Mouse (Mus musculus) hindbrain, postnatal 0 days (tissue): ENCODE measurements at regions not wholly inside any gene's neighbourhood (a gene's known extent, or its start where the extent isn't known, plus 50 kb on each side); places are given as distances from the start of the nearest gene placed in this dataset.

Source experiments
- ATAC-seq: fragments of 200-750 bp; cut with Nextera tagmentation; 2 replicates; pipeline ENCODE4 v1.8.0; 2017; ENCODE audit warnings: mild to moderate bottlenecking, moderate TSS enrichment, moderate library complexity
- DNase-seq: peaks from one replicate; pipeline ENCODE4 v3.0.0-alpha.2; 2015; ENCODE audit warnings: low spot score
- H3K27ac ChIP-seq: fragments of 300-500 bp; sonication (generic); 2 replicates; pipeline ENCODE4 v1.5.1; 2014; ENCODE audit warnings: mild to moderate bottlenecking
- H3K27me3 ChIP-seq: fragments of 300-500 bp; sonication (generic); 2 replicates; pipeline ENCODE4 v1.6.1; 2014; ENCODE audit warnings: low read length, mixed read lengths; ENCODE audit not compliant: insufficient read depth
- H3K36me3 ChIP-seq: fragments of 300-500 bp; sonication (generic); 2 replicates; pipeline ENCODE4 v1.6.1; 2014; ENCODE audit warnings: low read length, mixed read lengths; ENCODE audit not compliant: insufficient read depth
- H3K4me1 ChIP-seq: fragments of 300-500 bp; sonication (generic); 2 replicates; pipeline ENCODE4 v1.6.1; 2014; ENCODE audit warnings: antibody characterized with exemption, low read length, mixed read lengths; ENCODE audit not compliant: insufficient read depth
- H3K4me2 ChIP-seq: fragments of 300-500 bp; sonication (generic); 2 replicates; pipeline ENCODE4 v1.6.1; 2014; ENCODE audit warnings: low read depth, mild to moderate bottlenecking, low read length, moderate library complexity, mixed read lengths
- H3K4me3 ChIP-seq: fragments of 300-500 bp; sonication (generic); 2 replicates; pipeline ENCODE4 v1.5.1; 2014; ENCODE audit warnings: low read length
- H3K9ac ChIP-seq: fragments of 300-500 bp; sonication (generic); replicated peaks from 2 replicates; pipeline ENCODE4 v1.6.1; 2014; ENCODE audit warnings: mild to moderate bottlenecking, low read length, moderate library complexity, mixed read lengths
- H3K9me3 ChIP-seq: fragments of 300-500 bp; sonication (generic); 2 replicates; pipeline ENCODE4 v1.6.1; 2016; ENCODE audit warnings: low read length, mixed read lengths
- CTCF ChIP-seq: IDR thresholded peaks from 2 replicates; pipeline ENCODE4 v1.5.1; 2016; ENCODE audit warnings: antibody characterized with exemption, control low read depth, low read depth
- WGBS: fragments of 180-500 bp; shearing (Covaris S2); extraction: QIAGEN DNeasy Blood & Tissue Kit; methylation state at CpG from one replicate; pipeline ENCODE4 v1.1.7; 2014; 5-methylcytosine and 5-hydroxymethylcytosine counted together

GRCm38 (mm10) chr13:115977890-115978203 lies 331.6 kb downstream of the Isl1 start:
- TF ChIP-seq CTCF = no peak
- no peak overlapping the region for H3K4me3 ChIP-seq
- no peak overlapping the region for H3K9ac ChIP-seq
- DNase-seq (no peak), ATAC-seq (no peak)
- no peak overlapping the region for H3K4me2 ChIP-seq
- no peaks in the 10 kb centered on the region for H3K27me3 ChIP-seq
- 31% methylated on average over 3 of the region's 3 CpGs for WGBS
- H3K9me3 ChIP-seq = no peaks in the 10 kb centered on the region
- H3K36me3 ChIP-seq = no peaks in the 10 kb centered on the region
- H3K4me1 ChIP-seq = no peaks in the 10 kb centered on the region
- H3K27ac ChIP-seq = no peak overlapping the region

DNA sequence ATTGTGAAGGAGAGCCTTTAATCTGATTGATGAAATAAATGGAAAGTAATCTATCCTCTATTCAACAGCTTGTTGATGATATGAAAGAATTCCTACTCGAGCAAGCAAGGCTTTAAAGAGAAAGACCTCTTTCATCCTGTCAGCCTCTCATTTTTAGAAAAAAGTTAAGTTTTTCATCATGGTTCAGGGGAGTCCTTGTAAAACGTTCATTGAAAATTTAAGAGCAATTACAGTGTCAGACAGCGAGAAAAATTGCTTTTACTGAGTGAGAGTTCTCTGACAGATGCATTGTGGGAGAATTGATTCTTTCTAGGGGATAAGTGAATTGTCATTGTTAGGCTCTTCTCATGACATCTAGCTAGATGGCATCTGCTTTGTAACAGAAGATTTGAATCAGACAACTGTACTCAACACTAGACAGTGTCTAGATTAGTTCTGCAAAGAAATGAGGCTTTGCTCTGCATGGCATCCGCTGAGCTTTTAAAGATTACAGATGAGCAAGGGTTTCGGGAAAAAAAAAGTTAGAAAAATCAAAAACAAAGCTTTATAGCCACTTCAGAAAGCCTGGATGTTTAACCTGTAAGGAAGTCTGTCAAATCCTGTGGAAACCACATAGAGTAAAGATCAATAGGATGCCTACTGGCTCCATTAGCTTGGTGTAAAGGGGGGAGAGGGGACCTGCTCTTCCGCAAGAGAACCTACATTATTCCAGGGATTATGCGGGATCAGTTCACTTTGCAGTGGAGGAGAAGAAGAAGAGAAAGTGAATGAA lies 332.2 kb downstream of the Isl1 start:
- ATAC-seq (no peak), DNase-seq (no peak)
- Histone ChIP-seq H3K4me3 (no peak overlapping the region), H3K9ac (no peak overlapping the region), H3K4me1 (no peaks in the 10 kb centered on the region), H3K36me3 (no peaks in the 10 kb centered on the region), H3K27me3 (no peaks in the 10 kb centered on the region), H3K4me2 (no peak overlapping the region), H3K27ac (no peak overlapping the region), H3K9me3 (no peaks in the 10 kb centered on the region)
- TF ChIP-seq CTCF = no peak
- WGBS = 45% methylated on average over 7 of the region's 7 CpGs
